Mouse (Mus musculus): ENCODE measurements around the gene Gimap3. TPM values are rescaled to one million over a fixed set of nuclear protein-coding genes. Genes with fewer than 3 reads are reported as not detected.

Gene Gimap3
- polyA plus RNA-seq, 1 experiment from 2014 or later = 0.10 TPM

DNA sequence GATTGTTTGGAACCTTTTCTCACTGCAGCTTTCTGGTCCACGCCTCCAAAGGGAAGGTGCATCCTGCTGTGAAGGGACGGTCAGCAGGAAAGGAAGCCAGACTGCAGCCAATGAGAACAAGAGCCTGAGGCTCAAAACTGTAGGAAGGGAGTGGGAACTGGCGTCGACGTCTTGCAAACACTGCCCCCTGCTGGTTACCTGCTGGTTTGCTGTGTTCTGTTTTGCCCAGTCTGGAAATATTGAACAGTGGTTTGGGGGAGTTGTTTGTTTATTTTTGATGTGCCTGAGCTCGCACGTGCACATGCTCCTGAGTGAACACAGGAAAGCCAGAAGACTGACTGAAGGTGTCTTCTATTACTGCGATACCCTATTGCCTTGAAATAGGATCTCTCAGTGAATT lies 1.4 kb upstream of the Gimap3 start:
- no peak overlapping the region for H3K27ac ChIP-seq (replicated peaks)
- WGBS = 8% methylated on average over 8 of the region's 8 CpGs
- no peaks in the 10 kb centered on the region for H3K27me3 ChIP-seq (ENCODE audit: control insufficient read depth, insufficient read depth, low read length)
- H3K9me3 ChIP-seq (ENCODE audit: control insufficient read depth, low read length) = no peaks in the 10 kb centered on the region
- H3K9ac ChIP-seq (ENCODE audit: low read length) = no peak overlapping the region
- H3K4me3 ChIP-seq (ENCODE audit: low read depth, low read length) = no peak overlapping the region
- no peak overlapping the region for H3K4me2 ChIP-seq (replicated peaks; ENCODE audit: low read depth)
- DNase-seq (ENCODE audit: low spot score) = peak; percentile 76
- peak; percentile 72; the same call in 1 of the 2 replicates for ATAC-seq (ENCODE audit: low FRiP score, low TSS enrichment)
- H3K36me3 ChIP-seq (ENCODE audit: control insufficient read depth, insufficient read depth, low read length) = no peaks in the 10 kb centered on the region
- no peaks in the 10 kb centered on the region for H3K4me1 ChIP-seq (replicated peaks; ENCODE audit: control insufficient read depth, insufficient read depth)
- no peak for TF ChIP-seq EP300 (optimal IDR thresholded peaks at IDR 0.05)
- peak; percentile 93 for TF ChIP-seq CTCF (IDR thresholded peaks at IDR 0.05; ENCODE audit: low read depth)

DNA sequence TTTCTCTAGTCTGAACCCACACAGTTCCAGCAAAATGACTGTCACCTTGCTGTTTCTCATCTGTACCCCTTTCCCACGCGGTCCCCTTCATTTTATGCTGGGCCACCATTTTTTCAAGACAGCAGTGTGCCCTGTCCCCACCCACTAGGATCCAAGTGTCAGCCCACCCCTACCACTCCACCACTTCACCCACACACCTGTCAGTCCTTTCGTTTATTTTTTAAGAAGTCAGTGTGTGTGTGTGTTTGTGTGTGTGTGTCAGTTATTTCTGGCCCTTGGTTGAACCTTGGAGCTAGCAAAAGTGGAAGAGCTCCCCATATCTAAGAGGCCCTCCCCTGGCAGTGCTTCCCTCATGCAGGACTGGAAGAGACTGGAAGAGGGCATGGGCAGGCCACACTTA lies 1.7 kb downstream of the Gimap3 start:
- H3K36me3 ChIP-seq (ENCODE audit: control insufficient read depth, insufficient read depth, low read length) = no peaks in the 10 kb centered on the region
- H3K9ac ChIP-seq (ENCODE audit: low read length) = no peak overlapping the region
- DNase-seq (ENCODE audit: low spot score) = no peak
- H3K4me3 ChIP-seq (ENCODE audit: low read depth, low read length) = no peak overlapping the region
- H3K4me1 ChIP-seq (replicated peaks; ENCODE audit: control insufficient read depth, insufficient read depth) = no peaks in the 10 kb centered on the region
- no peak overlapping the region for H3K27ac ChIP-seq (replicated peaks)
- no peak for ATAC-seq (ENCODE audit: low FRiP score, low TSS enrichment)
- WGBS = 81% methylated on average over 3 of the region's 3 CpGs
- H3K4me2 ChIP-seq (replicated peaks; ENCODE audit: low read depth) = no peak overlapping the region
- TF ChIP-seq EP300 (optimal IDR thresholded peaks at IDR 0.05) (no peak), CTCF (IDR thresholded peaks at IDR 0.05; ENCODE audit: low read depth) (no peak)
- no peaks in the 10 kb centered on the region for H3K9me3 ChIP-seq (ENCODE audit: control insufficient read depth, low read length)
- H3K27me3 ChIP-seq (ENCODE audit: control insufficient read depth, insufficient read depth, low read length) = no peaks in the 10 kb centered on the region

DNA sequence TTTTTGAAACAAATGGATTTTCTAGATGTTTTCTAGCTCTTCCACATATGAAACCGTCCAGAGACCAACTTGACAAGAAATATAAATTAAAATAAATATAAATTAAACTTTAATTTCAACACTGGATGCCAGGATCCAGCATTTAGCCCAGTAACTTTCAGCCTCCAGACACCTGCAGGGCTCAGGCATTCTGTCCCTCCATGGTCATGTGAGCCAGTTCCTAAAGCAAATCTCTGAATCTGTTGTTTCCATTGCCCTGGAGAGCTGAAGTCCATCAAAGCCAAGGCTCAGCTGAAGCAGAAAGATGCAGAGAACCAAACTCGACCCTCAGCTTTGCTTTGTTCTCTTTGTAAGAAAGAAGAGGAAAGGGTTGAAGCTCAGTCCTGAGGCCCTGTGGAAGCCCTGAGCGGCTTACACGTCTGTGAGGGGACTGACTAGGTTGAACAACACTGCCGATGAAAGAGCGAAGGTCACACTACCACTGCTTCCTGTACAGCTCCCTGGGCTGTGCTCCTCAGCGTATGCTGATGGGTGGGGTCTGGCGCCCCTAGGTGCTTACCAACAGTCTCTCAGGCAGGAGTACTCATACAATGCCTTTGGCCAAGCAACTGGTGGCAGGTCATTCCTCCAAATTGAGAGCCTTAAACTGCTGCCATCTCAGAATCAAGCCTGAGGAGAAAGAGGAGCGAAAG lies 2.3 kb downstream of the Gimap3 start:
- Histone ChIP-seq H3K4me1 (replicated peaks; ENCODE audit: control insufficient read depth, insufficient read depth) (no peaks in the 10 kb centered on the region), H3K27ac (replicated peaks) (no peak overlapping the region), H3K9ac (ENCODE audit: low read length) (no peak overlapping the region), H3K9me3 (ENCODE audit: control insufficient read depth, low read length) (no peaks in the 10 kb centered on the region), H3K4me2 (replicated peaks; ENCODE audit: low read depth) (no peak overlapping the region), H3K4me3 (ENCODE audit: low read depth, low read length) (no peak overlapping the region), H3K36me3 (ENCODE audit: control insufficient read depth, insufficient read depth, low read length) (no peaks in the 10 kb centered on the region), H3K27me3 (ENCODE audit: control insufficient read depth, insufficient read depth, low read length) (no peaks in the 10 kb centered on the region)
- ATAC-seq (ENCODE audit: low FRiP score, low TSS enrichment) (no peak), DNase-seq (ENCODE audit: low spot score) (no peak)
- WGBS = 67% methylated on average over 9 of the region's 9 CpGs
- TF ChIP-seq EP300 (optimal IDR thresholded peaks at IDR 0.05) (no peak), CTCF (IDR thresholded peaks at IDR 0.05; ENCODE audit: low read depth) (no peak)

DNA sequence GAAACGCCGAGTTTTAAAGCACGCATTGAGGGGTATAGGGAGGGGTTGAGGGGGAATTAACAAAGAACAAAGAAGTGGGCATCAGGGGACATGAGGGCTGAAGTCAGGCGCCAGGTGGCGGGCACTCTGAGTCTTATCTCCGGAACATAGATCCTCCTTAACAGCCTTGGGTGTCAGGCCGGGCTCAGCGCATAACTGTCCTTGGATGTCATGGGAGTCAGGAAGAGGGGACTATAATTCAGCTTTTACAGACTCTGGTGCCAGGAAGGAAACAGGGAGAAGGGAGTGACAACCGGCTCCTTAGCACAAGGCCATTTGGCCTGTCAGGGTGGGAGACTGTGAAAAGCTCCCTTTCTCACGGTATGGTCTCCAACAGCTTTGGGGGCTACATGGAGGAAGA lies 6.2 kb downstream of the Gimap3 start:
- no peak for ATAC-seq (ENCODE audit: low FRiP score, low TSS enrichment)
- Histone ChIP-seq H3K9ac (ENCODE audit: low read length) (no peak overlapping the region), H3K9me3 (ENCODE audit: control insufficient read depth, low read length) (no peaks in the 10 kb centered on the region), H3K27me3 (ENCODE audit: control insufficient read depth, insufficient read depth, low read length) (no peaks in the 10 kb centered on the region), H3K4me3 (ENCODE audit: low read depth, low read length) (no peak overlapping the region), H3K4me1 (replicated peaks; ENCODE audit: control insufficient read depth, insufficient read depth) (no peaks in the 10 kb centered on the region), H3K4me2 (replicated peaks; ENCODE audit: low read depth) (no peak overlapping the region), H3K36me3 (ENCODE audit: control insufficient read depth, insufficient read depth, low read length) (no peaks in the 10 kb centered on the region), H3K27ac (replicated peaks) (no peak overlapping the region)
- DNase-seq (ENCODE audit: low spot score) = no peak
- WGBS = 95% methylated on average over 10 of the region's 10 CpGs
- TF ChIP-seq CTCF (IDR thresholded peaks at IDR 0.05; ENCODE audit: low read depth) (no peak), EP300 (optimal IDR thresholded peaks at IDR 0.05) (no peak)

DNA sequence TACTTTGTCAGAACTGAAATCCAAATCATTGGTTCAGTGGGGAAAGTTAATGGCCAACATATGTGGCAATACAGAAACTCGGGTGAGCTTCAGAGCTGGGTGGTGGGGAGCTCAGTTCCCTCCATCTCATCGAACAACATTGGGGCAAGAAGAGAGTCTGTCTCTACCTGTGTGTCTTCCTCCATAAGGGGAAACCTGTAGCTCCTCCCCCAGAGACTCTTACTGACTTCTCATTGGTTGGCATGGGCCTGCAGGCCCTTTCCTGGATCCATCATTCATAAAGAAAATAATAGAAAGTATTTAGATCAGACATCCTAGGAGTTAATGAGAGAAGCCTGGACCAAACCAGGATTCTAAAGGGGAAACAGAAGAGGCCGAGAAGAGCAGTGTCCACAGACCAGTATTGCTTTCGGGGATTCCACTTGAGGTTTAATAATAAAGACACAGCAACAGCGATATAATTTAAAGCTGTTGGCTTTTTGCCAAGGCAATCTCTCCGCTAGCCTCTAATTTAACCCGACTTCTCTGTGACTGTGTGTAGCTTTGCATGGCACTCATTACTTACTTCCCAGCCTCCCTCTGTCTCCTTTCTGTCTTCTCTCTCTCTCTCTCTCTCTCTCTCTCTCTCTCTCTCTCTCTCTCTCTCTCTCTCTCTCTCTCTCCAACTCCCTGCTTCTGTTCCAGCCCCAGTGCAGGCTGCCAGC lies 6.9 kb downstream of the Gimap3 start:
- Histone ChIP-seq H3K27ac (replicated peaks) (no peak overlapping the region), H3K4me1 (replicated peaks; ENCODE audit: control insufficient read depth, insufficient read depth) (no peaks in the 10 kb centered on the region), H3K9ac (ENCODE audit: low read length) (no peak overlapping the region), H3K9me3 (ENCODE audit: control insufficient read depth, low read length) (no peaks in the 10 kb centered on the region), H3K36me3 (ENCODE audit: control insufficient read depth, insufficient read depth, low read length) (no peaks in the 10 kb centered on the region), H3K4me3 (ENCODE audit: low read depth, low read length) (no peak overlapping the region), H3K4me2 (replicated peaks; ENCODE audit: low read depth) (no peak overlapping the region), H3K27me3 (ENCODE audit: control insufficient read depth, insufficient read depth, low read length) (no peaks in the 10 kb centered on the region)
- ATAC-seq (ENCODE audit: low FRiP score, low TSS enrichment) (no peak), DNase-seq (ENCODE audit: low spot score) (no peak)
- 58% methylated on average over 7 of the region's 7 CpGs for WGBS
- TF ChIP-seq EP300 (optimal IDR thresholded peaks at IDR 0.05) = no peak
- no peak for TF ChIP-seq CTCF (IDR thresholded peaks at IDR 0.05; ENCODE audit: low read depth)
